Mouse (Mus musculus): ENCODE results near the gene Nxf7. TPM values are rescaled to one million over a fixed set of nuclear protein-coding genes. Genes with fewer than 3 reads are reported as not detected.
A peak's percentile ranks its signal among the peaks of the same experiment; 100 is the strongest.
"Not testable (repeated sequence)": the region's sequence is repeated elsewhere in the genome, so short reads cannot be mapped to it uniquely, and the experiment has no call there.

The Nxf7 gene
- polyA plus RNA-seq, 1 experiment from 2014 or later = not detected

- peak; percentile 82 for DNase-seq
- not testable (repeated sequence) for H3K4me2 ChIP-seq; H3K4me3 ChIP-seq (ENCODE audit: low read depth, low read length); H3K36me3 ChIP-seq (ENCODE audit: insufficient read depth); H3K27ac ChIP-seq (ENCODE audit: low read depth); H3K27me3 ChIP-seq (ENCODE audit: insufficient read depth, low read length); H3K9me3 ChIP-seq (ENCODE audit: low read depth, low read length); H3K9ac ChIP-seq; H3K4me1 ChIP-seq (ENCODE audit: insufficient read depth)
- 25% methylated on average over 1 of the region's 2 CpGs for WGBS
- peak; percentile 76 for ATAC-seq (ENCODE audit: insufficient read depth)
- peak; percentile 80 for TF ChIP-seq CTCF (IDR thresholded peaks at IDR 0.05; ENCODE audit: low read depth)
Observed at GRCm38 (mm10) chrX:135569467-135569866, 29.1 kb downstream of the Nxf7 start.

GRCm38 (mm10) chrX:135564934-135565333 is 33.6 kb downstream of the Nxf7 start:
- H3K27ac ChIP-seq (ENCODE audit: low read depth); H3K9me3 ChIP-seq (ENCODE audit: low read depth, low read length); H3K4me1 ChIP-seq (ENCODE audit: insufficient read depth); DNase-seq; H3K27me3 ChIP-seq (ENCODE audit: insufficient read depth, low read length); H3K4me3 ChIP-seq (ENCODE audit: low read depth, low read length); ATAC-seq (ENCODE audit: insufficient read depth); H3K4me2 ChIP-seq; H3K36me3 ChIP-seq (ENCODE audit: insufficient read depth); H3K9ac ChIP-seq: not testable (repeated sequence)
- WGBS = 46% methylated on average over 4 of the region's 4 CpGs

DNA sequence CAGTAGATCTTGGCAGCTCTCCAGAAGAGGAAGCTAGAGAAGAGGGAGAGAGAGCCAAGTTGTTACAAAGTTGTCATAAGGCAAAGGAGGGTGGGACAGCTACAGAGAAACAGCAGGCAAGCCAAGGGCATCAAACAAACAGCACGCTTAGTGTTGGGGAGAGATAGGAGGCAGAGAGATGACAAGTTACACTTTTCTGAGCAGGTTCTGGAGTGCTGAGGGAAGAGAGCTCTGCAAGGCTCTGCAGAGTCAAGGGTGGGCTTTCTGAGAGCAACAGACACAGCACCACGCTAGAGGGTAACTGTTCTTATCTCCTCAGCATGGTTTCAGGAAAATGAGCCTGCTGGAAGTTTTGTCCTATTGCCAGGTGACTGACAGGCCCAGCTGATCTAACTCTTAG is 35.7 kb downstream of the Nxf7 start:
- Histone ChIP-seq H3K27ac (ENCODE audit: low read depth) (no peak overlapping the region), H3K4me3 (ENCODE audit: low read depth, low read length) (no peak overlapping the region), H3K9ac (no peak overlapping the region), H3K27me3 (ENCODE audit: insufficient read depth, low read length) (no peaks in the 10 kb centered on the region), H3K4me1 (ENCODE audit: insufficient read depth) (no peaks in the 10 kb centered on the region), H3K36me3 (ENCODE audit: insufficient read depth) (no peaks in the 10 kb centered on the region), H3K4me2 (no peak overlapping the region), H3K9me3 (ENCODE audit: low read depth, low read length) (no peaks in the 10 kb centered on the region)
- DNase-seq (peak; percentile 58), ATAC-seq (ENCODE audit: insufficient read depth) (no peak; the same call in 1 of the 2 replicates)
- TF ChIP-seq CTCF (IDR thresholded peaks at IDR 0.05; ENCODE audit: low read depth) = no peak
- WGBS = 21% methylated on average over 2 of the region's 2 CpGs

GRCm38 (mm10) chrX:135561693-135562092 is 36.9 kb downstream of the Nxf7 start:
- H3K27ac ChIP-seq (ENCODE audit: low read depth); H3K36me3 ChIP-seq (ENCODE audit: insufficient read depth); ATAC-seq (ENCODE audit: insufficient read depth); H3K9ac ChIP-seq; H3K4me2 ChIP-seq; H3K4me1 ChIP-seq (ENCODE audit: insufficient read depth); H3K4me3 ChIP-seq (ENCODE audit: low read depth, low read length); H3K9me3 ChIP-seq (ENCODE audit: low read depth, low read length); H3K27me3 ChIP-seq (ENCODE audit: insufficient read depth, low read length): not testable (repeated sequence)
- WGBS = 20% methylated on average over 2 of the region's 2 CpGs
- DNase-seq = peak; percentile 54

DNA sequence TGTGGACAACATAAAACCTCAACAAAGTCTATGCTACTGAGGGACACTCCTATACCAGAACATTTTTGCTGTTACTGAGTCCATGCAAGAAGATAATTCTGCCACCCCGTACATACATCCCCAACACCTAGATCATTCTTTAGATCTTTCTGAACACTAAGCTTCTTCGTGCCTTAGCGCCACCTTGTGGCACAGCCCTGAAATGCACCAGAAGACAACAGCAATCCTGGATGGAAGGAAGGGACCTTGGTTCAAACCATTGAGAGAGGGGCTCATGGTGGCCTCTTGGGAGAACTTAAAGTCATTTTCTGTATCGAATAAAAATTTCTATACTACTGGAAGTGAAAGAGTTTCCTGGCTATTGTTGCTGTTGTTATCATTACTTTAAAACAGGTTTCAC is 37.6 kb downstream of the Nxf7 start:
- not testable (repeated sequence) for H3K9me3 ChIP-seq (ENCODE audit: low read depth, low read length); H3K4me3 ChIP-seq (ENCODE audit: low read depth, low read length); H3K27ac ChIP-seq (ENCODE audit: low read depth); H3K4me2 ChIP-seq; H3K36me3 ChIP-seq (ENCODE audit: insufficient read depth); ATAC-seq (ENCODE audit: insufficient read depth); H3K4me1 ChIP-seq (ENCODE audit: insufficient read depth); H3K27me3 ChIP-seq (ENCODE audit: insufficient read depth, low read length); H3K9ac ChIP-seq
- TF ChIP-seq CTCF (IDR thresholded peaks at IDR 0.05; ENCODE audit: low read depth) = peak; percentile 44
- DNase-seq = peak; percentile 28
- 7% methylated on average over 3 of the region's 4 CpGs for WGBS

DNA sequence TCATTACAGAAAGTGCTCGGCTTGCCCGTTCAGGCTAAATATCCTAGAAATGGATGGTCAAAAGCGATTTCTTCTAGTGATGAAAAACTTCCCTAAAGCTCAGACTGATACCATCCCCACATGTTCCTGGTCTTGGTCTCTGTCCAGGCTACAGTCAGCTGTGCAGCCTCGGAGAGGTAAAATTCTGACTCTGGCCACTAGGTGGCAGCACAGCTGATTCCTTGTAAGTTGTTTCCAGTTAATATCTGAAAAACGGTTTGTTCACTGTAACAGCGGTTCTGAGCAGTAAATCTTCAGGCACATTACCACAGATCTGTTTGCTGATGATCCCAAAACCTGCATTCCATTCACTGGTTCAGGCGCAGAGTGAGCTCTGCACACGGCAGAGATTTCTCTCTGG is 38.9 kb downstream of the Nxf7 start:
- not testable (repeated sequence) for ATAC-seq (ENCODE audit: insufficient read depth); H3K9ac ChIP-seq; H3K4me1 ChIP-seq (ENCODE audit: insufficient read depth); H3K27me3 ChIP-seq (ENCODE audit: insufficient read depth, low read length); H3K36me3 ChIP-seq (ENCODE audit: insufficient read depth); H3K27ac ChIP-seq (ENCODE audit: low read depth); H3K4me3 ChIP-seq (ENCODE audit: low read depth, low read length); H3K4me2 ChIP-seq; H3K9me3 ChIP-seq (ENCODE audit: low read depth, low read length)
- peak; percentile 47; the same call in 1 of the 2 replicates for TF ChIP-seq CTCF (IDR thresholded peaks at IDR 0.05; ENCODE audit: low read depth)
- 20% methylated on average over 8 of the region's 8 CpGs for WGBS
- peak; percentile 62 for DNase-seq

Other genes with a start within 250 kb of the Nxf7 start
- 0.04 TPM in 1 of 2 replicates, not detected in the other for gene Gm5128, start 225.5 kb downstream of the Nxf7 start, polyA plus RNA-seq (2014; fragmentation: Nextera tagmentation; extraction: Ambion mirVana)
- not detected in 2 replicates for gene Gm7903, start 164.9 kb downstream of the Nxf7 start, polyA plus RNA-seq (2014; fragmentation: Nextera tagmentation; extraction: Ambion mirVana)
- not detected in 2 replicates for gene AV320801, start 104.2 kb downstream of the Nxf7 start, polyA plus RNA-seq (2014; fragmentation: Nextera tagmentation; extraction: Ambion mirVana)
- not detected in 2 replicates for gene Prame, start 28.9 kb upstream of the Nxf7 start, polyA plus RNA-seq (2014; fragmentation: Nextera tagmentation; extraction: Ambion mirVana)
- not detected in 2 replicates for gene Tcp11x2, start 95.0 kb upstream of the Nxf7 start, polyA plus RNA-seq (2014; fragmentation: Nextera tagmentation; extraction: Ambion mirVana)
- not detected in 2 replicates for gene Tmsb15a, start 126.5 kb upstream of the Nxf7 start, polyA plus RNA-seq (2014; fragmentation: Nextera tagmentation; extraction: Ambion mirVana)
- 8.8 and 9.1 TPM in 2 replicates for gene Armcx5, start 144.0 kb upstream of the Nxf7 start, polyA plus RNA-seq (2014; fragmentation: Nextera tagmentation; extraction: Ambion mirVana)
- gene Gprasp1, start 144.0 kb upstream of the Nxf7 start, polyA plus RNA-seq (2014; fragmentation: Nextera tagmentation; extraction: Ambion mirVana) = 44.0 and 44.4 TPM in 2 replicates
- 52.1 and 55.7 TPM in 2 replicates for gene Bhlhb9, start 198.8 kb upstream of the Nxf7 start, polyA plus RNA-seq (2014; fragmentation: Nextera tagmentation; extraction: Ambion mirVana)
- 19.6 and 22.1 TPM in 2 replicates for gene Gprasp2, start 240.3 kb upstream of the Nxf7 start, polyA plus RNA-seq (2014; fragmentation: Nextera tagmentation; extraction: Ambion mirVana)